Mouse (Mus musculus) v-Abl transformed pro-B cells (cell line): ENCODE measurements around the gene Rnf19b.

ENCODE experiments used
- in situ Hi-C, 2 experiments: fragments of 400-800 bp; cut with MboI; formaldehyde crosslinking; loops; one replicate each; pipeline ENCODE4 v1.15.1; 2025; ENCODE audit not compliant: unreplicated experiment in 2 of 2

The Rnf19b gene

GRCm38 (mm10) chr4:129130755-129131303, 72.8 kb downstream of the Rnf19b start:
- in situ Hi-C loops, result loop anchor here (5.0 kb wide), 2 partner anchors 146 to 326 kb away; no protein-coding TSS in a partner anchor

GRCm38 (mm10) chr4:129134799-129135585, 76.9 kb downstream of the Rnf19b start:
- in situ Hi-C loops, result loop anchor here (5.0 kb wide), 2 partner anchors 142 to 322 kb away; no protein-coding TSS in a partner anchor
